In genomic region chr12:68775503-68775902, GRCm38 (mm10) we compare ENCODE assay signal across 23 mouse cellular contexts.
A peak's percentile ranks its signal among the peaks of the same experiment; 100 is the strongest.
DNase-seq lines count a peak whose midpoint lies in the region; ATAC-seq and TF ChIP-seq lines count a peak whose summit lies in the region.
"Had no signal": no experiment of that assay in that cellular context is flagged by ENCODE, and none has a peak within 500 bp of the region (broad histone marks: within the 10 kb centered on the region; RNA-seq: fewer than 3 reads in every experiment).

No protein-coding gene starts in this region.

- no peak overlapping the region for H3K4me2 ChIP-seq in forebrain, embryonic 13.5 days
- H3K4me2 ChIP-seq in forebrain, embryonic 12.5 days: no peak overlapping the region
- no peak overlapping the region for H3K4me2 ChIP-seq in hindbrain, postnatal 0 days (ENCODE audit: low read depth, low read length)
- no peak overlapping the region for H3K4me2 ChIP-seq in hindbrain, embryonic 14.5 days (replicated peaks)
- H3K4me2 ChIP-seq in heart, embryonic 11.5 days: no peak overlapping the region
- H3K4me2 ChIP-seq: embryonic facial prominence, embryonic 12.5 days; embryonic facial prominence, embryonic 15.5 days; hindbrain, embryonic 12.5 days had no signal

- 50% methylated on average over 2 of the region's 2 CpGs for WGBS in forebrain, embryonic 13.5 days
- WGBS in forebrain, embryonic 12.5 days: 55% methylated on average over 2 of the region's 2 CpGs
- WGBS in hindbrain, postnatal 0 days: 40% methylated on average over 2 of the region's 2 CpGs
- 48% methylated on average over 2 of the region's 2 CpGs for WGBS in hindbrain, embryonic 14.5 days
- 72% methylated on average over 2 of the region's 2 CpGs for WGBS in heart, embryonic 11.5 days (ENCODE audit: insufficient replicate concordance)

- no peak overlapping the region for H3K9ac ChIP-seq in forebrain, embryonic 13.5 days
- H3K9ac ChIP-seq in forebrain, embryonic 12.5 days: no peak overlapping the region
- no peak overlapping the region for H3K9ac ChIP-seq in hindbrain, postnatal 0 days (replicated peaks; ENCODE audit: low read length)
- no peak overlapping the region for H3K9ac ChIP-seq in hindbrain, embryonic 14.5 days
- H3K9ac ChIP-seq in heart, embryonic 11.5 days (ENCODE audit: low read depth, low read length): no peak overlapping the region
- H3K9ac ChIP-seq: embryonic facial prominence, embryonic 12.5 days; embryonic facial prominence, embryonic 15.5 days; hindbrain, embryonic 12.5 days had no signal

- no peaks in the 10 kb centered on the region for H3K9me3 ChIP-seq in forebrain, embryonic 13.5 days (replicated peaks)
- H3K9me3 ChIP-seq in forebrain, embryonic 12.5 days: no peaks in the 10 kb centered on the region
- H3K9me3 ChIP-seq in hindbrain, postnatal 0 days (ENCODE audit: low read length): no peaks in the 10 kb centered on the region
- H3K9me3 ChIP-seq in hindbrain, embryonic 14.5 days (ENCODE audit: control insufficient read depth, low read length): no peaks in the 10 kb centered on the region
- H3K9me3 ChIP-seq in heart, embryonic 11.5 days (replicated peaks; ENCODE audit: control insufficient read depth, low read length): no peaks in the 10 kb centered on the region
- H3K9me3 ChIP-seq: embryonic facial prominence, embryonic 12.5 days; embryonic facial prominence, embryonic 15.5 days; heart, embryonic 10.5 days; hindbrain, embryonic 12.5 days had no signal

- H3K36me3 ChIP-seq in forebrain, embryonic 13.5 days (ENCODE audit: poor library complexity, severe bottlenecking): no peaks in the 10 kb centered on the region
- H3K36me3 ChIP-seq in forebrain, embryonic 12.5 days (replicated peaks): no peaks in the 10 kb centered on the region
- H3K36me3 ChIP-seq in hindbrain, postnatal 0 days (ENCODE audit: insufficient read depth, low read length): no peaks in the 10 kb centered on the region
- no peaks in the 10 kb centered on the region for H3K36me3 ChIP-seq in hindbrain, embryonic 14.5 days (replicated peaks; ENCODE audit: control insufficient read depth, insufficient read depth)
- H3K36me3 ChIP-seq in heart, embryonic 11.5 days (ENCODE audit: control insufficient read depth, insufficient read depth, low read length): no peaks in the 10 kb centered on the region
- H3K36me3 ChIP-seq: embryonic facial prominence, embryonic 12.5 days; embryonic facial prominence, embryonic 15.5 days; G1E; heart, embryonic 10.5 days; hindbrain, embryonic 12.5 days had no signal

- no peaks in the 10 kb centered on the region for H3K27me3 ChIP-seq in forebrain, embryonic 13.5 days
- no peaks in the 10 kb centered on the region for H3K27me3 ChIP-seq in forebrain, embryonic 12.5 days
- H3K27me3 ChIP-seq in hindbrain, postnatal 0 days (ENCODE audit: insufficient read depth, low read length): no peaks in the 10 kb centered on the region
- no peaks in the 10 kb centered on the region for H3K27me3 ChIP-seq in hindbrain, embryonic 14.5 days (ENCODE audit: control insufficient read depth, insufficient read depth, low read length)
- H3K27me3 ChIP-seq in heart, embryonic 11.5 days (ENCODE audit: control insufficient read depth, insufficient read depth, low read length): no peaks in the 10 kb centered on the region
- H3K27me3 ChIP-seq: CH12.LX; embryonic facial prominence, embryonic 12.5 days; embryonic facial prominence, embryonic 15.5 days; hindbrain, embryonic 12.5 days; Patski had no signal

- 0 out of 2 replicates have a peak, but pooled peaks cover 3% of the 10 kb centered on the region for H3K4me1 ChIP-seq in forebrain, embryonic 13.5 days
- H3K4me1 ChIP-seq in forebrain, embryonic 12.5 days: no peaks in the 10 kb centered on the region
- no peaks in the 10 kb centered on the region for H3K4me1 ChIP-seq in hindbrain, postnatal 0 days (ENCODE audit: insufficient read depth, low read length)
- H3K4me1 ChIP-seq in hindbrain, embryonic 14.5 days (replicated peaks; ENCODE audit: control insufficient read depth, insufficient read depth, low read length): no peaks in the 10 kb centered on the region; the same call in 1 of the 2 replicates
- H3K4me1 ChIP-seq in heart, embryonic 11.5 days (ENCODE audit: control insufficient read depth, insufficient read depth, low read length): no peaks in the 10 kb centered on the region
- H3K4me1 ChIP-seq: embryonic facial prominence, embryonic 12.5 days; embryonic facial prominence, embryonic 15.5 days; heart, embryonic 10.5 days; hindbrain, embryonic 12.5 days had no signal

- ATAC-seq in forebrain, embryonic 13.5 days: peak; percentile 84
- ATAC-seq in forebrain, embryonic 12.5 days (ENCODE audit: low FRiP score): no peak
- no peak for ATAC-seq in hindbrain, postnatal 0 days
- no peak for ATAC-seq in hindbrain, embryonic 14.5 days (ENCODE audit: low FRiP score)
- no peak for ATAC-seq in heart, embryonic 11.5 days (replicated peaks; ENCODE audit: insufficient number of reproducible peaks, low FRiP score, low TSS enrichment)
- ATAC-seq: inflammation-experienced regulatory T-cells, adult 6 months; intestine, embryonic 16.5 days; Patski had no signal

- no peak for TF ChIP-seq CTCF in hindbrain, postnatal 0 days (IDR thresholded peaks at IDR 0.05; ENCODE audit: low read depth)

- no peak overlapping the region for H3K27ac ChIP-seq in forebrain, embryonic 13.5 days
- no peak overlapping the region for H3K27ac ChIP-seq in forebrain, embryonic 12.5 days
- H3K27ac ChIP-seq in hindbrain, postnatal 0 days: no peak overlapping the region
- H3K27ac ChIP-seq in hindbrain, embryonic 14.5 days: no peak overlapping the region
- no peak overlapping the region for H3K27ac ChIP-seq in heart, embryonic 11.5 days (ENCODE audit: low read depth, low read length)
- H3K27ac ChIP-seq: embryonic facial prominence, embryonic 12.5 days; embryonic facial prominence, embryonic 15.5 days; heart, adult 2 months; heart, embryonic 10.5 days; hindbrain, embryonic 12.5 days had no signal

- peak; percentile 13 for DNase-seq in hindbrain, postnatal 0 days (ENCODE audit: low spot score)
- DNase-seq in hindbrain, embryonic 14.5 days (ENCODE audit: low spot score): no peak
- DNase-seq in brain, embryonic 18.5 days (ENCODE audit: low read depth, low spot score): peak; percentile 59
- DNase-seq in urinary bladder, adult 18-20 months (ENCODE audit: low spot score in 2 of 2): no peak
- DNase-seq: adrenal gland, postnatal 10 days; adrenal gland, postnatal 36 days; B cell, adult 2 months; gastrocnemius, postnatal 10 days; gastrocnemius, postnatal 36 days; heart, adult 2 months; kidney, adult 18-20 months had no signal

- H3K4me3 ChIP-seq in forebrain, embryonic 13.5 days: no peak overlapping the region
- no peak overlapping the region for H3K4me3 ChIP-seq in forebrain, embryonic 12.5 days (replicated peaks)
- no peak overlapping the region for H3K4me3 ChIP-seq in hindbrain, postnatal 0 days (ENCODE audit: low read length)
- H3K4me3 ChIP-seq in hindbrain, embryonic 14.5 days (replicated peaks; ENCODE audit: low read length): no peak overlapping the region
- no peak overlapping the region for H3K4me3 ChIP-seq in heart, embryonic 11.5 days (ENCODE audit: low read depth, low read length)
- H3K4me3 ChIP-seq: embryonic facial prominence, embryonic 12.5 days; embryonic facial prominence, embryonic 15.5 days; heart, adult 2 months; heart, embryonic 10.5 days; hindbrain, embryonic 12.5 days had no signal

Comparison
In these comparisons a context has a peak if more than half of its experiments do, and no peak if none do; other contexts are left out.
1. DNase-seq: peak in hindbrain, postnatal 0 days (single experiment) and brain, embryonic 18.5 days (single experiment); none in hindbrain, embryonic 14.5 days (single experiment) and urinary bladder, adult 18-20 months (0 of 2).